Mouse (Mus musculus) thymus, postnatal 14 days (tissue): Measurements from ENCODE around the gene Vezt.

ENCODE experiments used
- DNase-seq: peaks from one replicate; pipeline ENCODE4 v3.0.0; 2021

Vezt gene

GRCm38 (mm10) chr10:94037196-94037595, 1.6 kb upstream of the Vezt start:
- DNase-seq = no peak

- no peak for DNase-seq
Measured at GRCm38 (mm10) chr10:94036375-94036758, 750 bp upstream of the Vezt start.

GRCm38 (mm10) chr10:94034876-94035657, 550 bp downstream of the Vezt start:
- DNase-seq = no peak

GRCm38 (mm10) chr10:94031164-94031563, 4.5 kb downstream of the Vezt start:
- no peak for DNase-seq

GRCm38 (mm10) chr10:94028493-94028892, 7.1 kb downstream of the Vezt start:
- DNase-seq = no peak

GRCm38 (mm10) chr10:94025079-94025478, 10.5 kb downstream of the Vezt start:
- no peak for DNase-seq

GRCm38 (mm10) chr10:94021059-94021458, 14.6 kb downstream of the Vezt start:
- no peak for DNase-seq

GRCm38 (mm10) chr10:94020587-94020986, 15.0 kb downstream of the Vezt start:
- DNase-seq = no peak

- no peak for DNase-seq
Measured at GRCm38 (mm10) chr10:94017455-94017854, 18.2 kb downstream of the Vezt start.

- no peak for DNase-seq
Measured at GRCm38 (mm10) chr10:94014200-94014599, 21.4 kb downstream of the Vezt start.

- DNase-seq = peak; percentile 66
Measured at GRCm38 (mm10) chr10:94013196-94013595, 22.4 kb downstream of the Vezt start.

GRCm38 (mm10) chr10:94011024-94011423, 24.6 kb downstream of the Vezt start:
- no peak for DNase-seq

GRCm38 (mm10) chr10:94009991-94010679, 25.5 kb downstream of the Vezt start:
- DNase-seq = no peak

- DNase-seq = no peak
Measured at GRCm38 (mm10) chr10:94008356-94008755, 27.3 kb downstream of the Vezt start.

GRCm38 (mm10) chr10:94000223-94000622, 35.4 kb downstream of the Vezt start:
- DNase-seq = no peak

GRCm38 (mm10) chr10:93999357-93999756, 36.3 kb downstream of the Vezt start:
- DNase-seq = no peak

GRCm38 (mm10) chr10:93995100-93995499, 40.5 kb downstream of the Vezt start:
- DNase-seq = no peak

GRCm38 (mm10) chr10:93994136-93994535, 41.5 kb downstream of the Vezt start:
- no peak for DNase-seq

GRCm38 (mm10) chr10:93985357-93985756, 50.3 kb downstream of the Vezt start:
- no peak for DNase-seq

- no peak for DNase-seq
Measured at GRCm38 (mm10) chr10:93969306-93969705, 66.3 kb downstream of the Vezt start.

GRCm38 (mm10) chr10:93967486-93967885, 68.1 kb downstream of the Vezt start:
- no peak for DNase-seq

- no peak for DNase-seq
Measured at GRCm38 (mm10) chr10:93954023-93954422, 81.6 kb downstream of the Vezt start.

GRCm38 (mm10) chr10:93953504-93953903, 82.1 kb downstream of the Vezt start:
- DNase-seq = no peak

- no peak for DNase-seq
Measured at GRCm38 (mm10) chr10:93950991-93951390, 84.6 kb downstream of the Vezt start.
